Mouse (Mus musculus) small intestine, adult 10 weeks (tissue): ENCODE results near the gene Adgrl1. TPM values are rescaled to one million over a fixed set of nuclear protein-coding genes. Genes with fewer than 3 reads are reported as not detected.

Source experiments
- polyA plus RNA-seq: library from polyadenylated mRNA; stranded (reverse); fragments of 350-450 nt; fragmentation: Illumina TruSeq; extraction: RNeasy Lipid Tissue Mini Kit (QIAGEN cat#74804); gene quantifications from one replicate; pipeline ENCODE4 v1.2.3, GENCODE M21; 2014; ENCODE audit warnings: low replicate concordance

The Adgrl1 gene
- polyA plus RNA-seq, result 0.78 TPM

DNA sequence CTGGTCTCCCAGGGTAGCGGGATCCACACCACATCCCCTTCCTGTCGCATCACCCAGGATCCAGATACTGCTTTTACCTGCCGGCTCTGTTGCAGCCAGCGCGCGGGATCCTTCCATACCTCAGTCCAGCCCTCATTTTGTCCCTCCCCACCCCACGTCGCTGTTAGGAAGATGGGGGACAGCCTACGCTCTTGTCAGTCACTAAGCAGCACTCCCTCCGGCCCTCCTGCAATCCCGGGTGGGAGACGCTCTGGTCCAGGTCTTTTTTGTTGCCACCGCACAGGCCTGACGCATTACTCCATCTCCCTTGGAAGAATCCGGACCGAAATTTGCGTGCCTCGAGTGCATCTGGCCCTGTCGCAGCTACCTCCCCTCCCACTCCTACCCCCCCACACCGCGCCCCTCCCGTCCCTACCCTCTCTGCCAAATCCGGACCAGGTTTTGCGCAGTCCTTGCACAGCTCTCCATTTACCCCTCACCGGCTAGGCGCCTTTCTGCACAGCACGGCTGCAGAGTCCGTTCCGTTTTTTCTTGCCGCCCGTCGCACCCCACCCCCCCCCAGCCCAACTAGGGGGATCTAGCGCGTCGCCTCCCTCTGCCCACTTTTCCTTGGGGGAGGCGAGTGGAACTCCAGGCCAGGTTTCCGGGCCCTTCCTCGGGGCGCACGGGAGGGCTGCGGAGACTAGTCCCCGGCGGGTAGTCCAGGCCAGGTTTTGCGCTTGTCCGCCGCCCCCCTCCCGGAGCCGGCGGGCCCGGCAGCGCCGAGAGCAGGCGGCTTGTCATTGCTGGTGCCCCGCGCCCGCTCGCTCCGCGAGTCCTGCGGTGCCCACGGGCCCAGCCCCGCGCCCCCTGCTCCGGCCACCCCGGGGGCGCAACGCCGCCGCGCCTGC is at the start of gene Adgrl1:
Adgrl1 (plus strand) TSS at position 743 of the 890 bp plus-strand sequence.

DNA sequence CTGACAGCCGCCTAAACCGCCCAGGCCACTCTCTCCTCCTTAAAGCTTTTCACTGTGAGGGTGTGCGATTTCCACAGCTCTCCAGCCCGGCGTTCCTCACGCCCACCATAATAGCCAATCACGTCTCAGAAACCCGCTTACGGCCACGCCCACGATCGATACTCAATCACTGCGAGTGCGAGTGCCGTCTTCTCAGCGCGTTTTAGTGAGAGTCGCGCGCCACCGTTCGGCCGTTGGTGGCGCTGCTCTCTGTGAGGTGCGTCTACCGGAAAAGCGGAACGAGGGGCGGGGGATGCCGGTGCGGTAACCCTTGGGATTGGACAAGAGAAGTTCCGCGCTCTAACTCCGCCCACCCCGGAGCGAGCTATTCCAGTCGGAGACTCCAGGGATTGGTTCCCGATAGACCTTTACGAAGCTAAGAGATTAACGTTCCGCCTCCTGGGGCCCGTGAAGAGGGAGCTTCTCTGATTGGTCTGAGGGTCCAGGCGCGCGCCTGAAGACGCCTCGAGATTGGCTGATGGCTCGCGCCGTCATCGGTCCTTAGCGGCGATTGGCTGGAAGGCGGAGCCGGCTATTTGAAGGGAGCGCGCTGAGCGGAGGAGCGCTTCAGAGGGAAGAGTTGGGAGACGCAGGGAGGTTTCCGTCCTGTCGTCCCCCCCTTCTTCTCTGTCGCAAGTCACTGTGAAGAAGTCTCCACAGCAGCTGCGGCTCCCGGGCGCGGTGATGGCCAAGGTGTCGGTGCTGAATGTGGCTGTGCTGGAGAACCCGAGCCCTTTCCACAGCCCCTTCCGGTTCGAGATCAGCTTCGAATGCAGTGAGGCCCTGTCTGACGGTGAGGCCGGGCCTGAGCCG is 55.4 kb downstream of the Adgrl1 start, which contains the start of the genes Gm10644 and Asf1b:
Gm10644 (minus strand) TSS at position 100 of the 852 bp plus-strand sequence.
Asf1b (plus strand) TSS at position 402 of the 852 bp plus-strand sequence.

DNA sequence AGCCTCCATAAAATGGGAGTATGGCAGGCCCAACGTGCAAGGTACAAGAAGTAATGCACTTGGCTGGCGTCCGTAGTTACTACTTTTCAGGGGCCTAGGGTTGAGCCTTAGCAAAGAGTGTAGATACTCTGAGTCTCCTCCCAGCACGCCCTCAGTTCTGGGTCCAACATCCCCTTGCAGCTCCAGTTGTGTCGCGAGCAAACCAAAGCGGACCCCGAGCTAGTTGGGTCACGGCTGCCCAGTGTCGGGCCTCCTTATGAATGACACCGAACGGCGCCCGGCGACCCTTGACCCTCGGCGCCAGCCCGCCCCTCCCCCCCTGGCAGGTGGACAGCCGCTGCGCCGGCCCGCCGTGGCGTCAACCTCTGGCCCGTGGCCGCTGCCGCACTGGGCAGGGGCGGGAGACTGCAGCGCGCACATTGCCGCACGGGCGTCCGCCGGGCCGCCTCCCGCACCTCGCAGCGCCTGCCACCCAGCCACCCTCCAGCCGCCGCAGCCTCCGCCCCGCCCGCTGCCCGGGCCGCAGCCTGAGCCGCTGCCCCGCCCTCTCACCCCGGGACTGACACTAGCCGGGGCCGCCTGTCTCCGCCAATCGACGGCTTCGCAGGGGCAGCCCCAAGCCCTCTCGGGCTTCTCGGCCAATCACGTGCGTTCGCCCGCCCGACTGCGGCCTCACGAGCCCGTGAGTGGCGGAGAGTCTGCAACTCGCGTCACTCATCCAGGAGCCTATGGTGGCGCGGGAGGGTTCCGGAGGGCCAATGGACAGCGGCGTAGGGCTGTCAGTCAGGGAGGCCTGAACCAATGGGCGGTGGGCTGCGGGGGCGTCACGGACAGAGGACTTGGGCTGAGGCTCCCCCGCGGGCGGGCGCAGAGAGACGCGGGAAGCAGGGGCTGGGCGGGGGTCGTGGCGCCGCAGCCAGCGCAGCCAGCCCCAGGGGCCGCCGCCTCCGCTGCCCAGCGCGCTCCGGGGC is 72.5 kb downstream of the Adgrl1 start, which contains the start of gene Prkaca:
Prkaca (plus strand) TSS at position 844 of the 971 bp plus-strand sequence.

Other genes starting within 250 kb of the Adgrl1 start
- not detected for gene Gipc1, start 247.4 kb upstream of the Adgrl1 start, polyA plus RNA-seq
- gene Ptger1, start 233.4 kb upstream of the Adgrl1 start, polyA plus RNA-seq, result 0.11 TPM
- 10.0 TPM for gene Pkn1, start 200.9 kb upstream of the Adgrl1 start, polyA plus RNA-seq
- gene Ddx39, start 184.9 kb upstream of the Adgrl1 start, polyA plus RNA-seq, result 6.1 TPM
- gene Adgre5, start 158.8 kb upstream of the Adgrl1 start, polyA plus RNA-seq, result 1.7 TPM
- gene Gm10644, start 55.1 kb downstream of the Adgrl1 start, polyA plus RNA-seq, result not detected
- 7.2 TPM for gene Asf1b, start 55.4 kb downstream of the Adgrl1 start, polyA plus RNA-seq
- 8.1 TPM for gene Prkaca, start 72.9 kb downstream of the Adgrl1 start, polyA plus RNA-seq
- 0.33 TPM for gene Samd1, start 97.6 kb downstream of the Adgrl1 start, polyA plus RNA-seq
- gene 1700067K01Rik, start 101.4 kb downstream of the Adgrl1 start, polyA plus RNA-seq, result not detected
- 2.3 TPM for gene 2210011C24Rik, start 112.1 kb downstream of the Adgrl1 start, polyA plus RNA-seq
- gene Palm3, start 121.4 kb downstream of the Adgrl1 start, polyA plus RNA-seq, result 0.22 TPM
- not detected for gene Il27ra, start 142.5 kb downstream of the Adgrl1 start, polyA plus RNA-seq
- gene Rln3, start 144.9 kb downstream of the Adgrl1 start, polyA plus RNA-seq, result not detected
- 0.89 TPM for gene Gm10643, start 165.0 kb downstream of the Adgrl1 start, polyA plus RNA-seq
- gene Rfx1, start 166.7 kb downstream of the Adgrl1 start, polyA plus RNA-seq, result 0.97 TPM
- 2.0 TPM for gene Dcaf15, start 204.7 kb downstream of the Adgrl1 start, polyA plus RNA-seq
- 0.63 TPM for gene Podnl1, start 225.9 kb downstream of the Adgrl1 start, polyA plus RNA-seq
- gene Cc2d1a, start 247.8 kb downstream of the Adgrl1 start, polyA plus RNA-seq, result 0.19 TPM
- gene 4930432K21Rik, start 247.9 kb downstream of the Adgrl1 start, polyA plus RNA-seq, result not detected